Mouse (Mus musculus): Measurements from ENCODE around the gene Gjb1.

The Gjb1 gene

DNA sequence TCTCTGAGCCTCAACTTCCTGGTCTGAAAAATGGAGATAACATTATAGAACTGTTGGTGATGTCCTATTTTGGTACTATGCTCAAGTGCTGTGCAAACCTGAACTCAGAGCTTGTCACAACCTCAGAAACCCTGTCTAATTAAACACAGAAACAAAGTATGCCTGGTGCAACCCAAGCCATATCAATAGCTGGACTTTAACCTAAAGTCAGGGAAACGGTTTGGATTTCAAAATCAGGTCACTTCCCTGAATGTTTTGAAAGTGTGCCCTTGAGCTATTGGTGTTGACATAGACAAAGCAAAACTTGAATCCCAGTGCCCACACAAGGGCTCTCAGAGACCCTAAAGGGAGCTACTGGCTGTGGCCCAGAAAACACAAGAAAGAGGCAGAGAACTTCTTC, 3.6 kb downstream of the Gjb1 start:
- no peaks in the 10 kb centered on the region for H3K27me3 ChIP-seq (ENCODE audit: control insufficient read depth, insufficient read depth, low read length, poor library complexity, severe bottlenecking)
- no peak for DNase-seq (ENCODE audit: low read depth, low spot score)

DNA sequence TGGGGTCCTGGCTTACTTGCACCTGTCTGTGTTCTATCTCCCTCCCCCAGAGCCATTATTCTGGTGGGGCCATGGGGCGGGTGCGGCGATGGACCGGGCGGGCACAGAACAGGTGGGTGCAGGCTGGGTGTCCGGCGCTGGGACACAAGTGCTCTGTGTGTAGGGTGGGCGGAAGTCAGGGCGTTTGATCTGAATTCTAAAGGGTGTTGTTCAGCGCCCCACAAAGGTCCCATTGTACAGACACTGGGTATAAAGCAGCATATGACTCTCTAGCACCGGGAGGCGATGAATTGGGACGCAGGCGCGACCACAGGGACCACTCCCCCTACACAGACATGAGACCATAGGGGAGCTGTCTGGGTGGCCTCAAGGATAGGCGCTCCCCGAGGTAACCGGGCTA, 7.3 kb downstream of the Gjb1 start:
- H3K27me3 ChIP-seq (ENCODE audit: control insufficient read depth, insufficient read depth, low read length, poor library complexity, severe bottlenecking) = no peaks in the 10 kb centered on the region
- H3K36me3 ChIP-seq (ENCODE audit: control insufficient read depth, insufficient read depth, low read length, poor library complexity, severe bottlenecking) = no peaks in the 10 kb centered on the region
- no peak for DNase-seq (ENCODE audit: low read depth, low spot score)

More for the DNA sequence above, 3.6 kb downstream of the Gjb1 start:
- no peaks in the 10 kb centered on the region for H3K36me3 ChIP-seq (ENCODE audit: control insufficient read depth, insufficient read depth, low read length, poor library complexity, severe bottlenecking)

GRCm38 (mm10) chrX:101384439-101385137, 8.4 kb downstream of the Gjb1 start:
- Histone ChIP-seq H3K36me3 (ENCODE audit: control insufficient read depth, insufficient read depth, low read length, poor library complexity, severe bottlenecking) (no peaks in the 10 kb centered on the region), H3K27me3 (ENCODE audit: control insufficient read depth, insufficient read depth, low read length, poor library complexity, severe bottlenecking) (no peaks in the 10 kb centered on the region)
- DNase-seq (ENCODE audit: low read depth, low spot score) = no peak

DNA sequence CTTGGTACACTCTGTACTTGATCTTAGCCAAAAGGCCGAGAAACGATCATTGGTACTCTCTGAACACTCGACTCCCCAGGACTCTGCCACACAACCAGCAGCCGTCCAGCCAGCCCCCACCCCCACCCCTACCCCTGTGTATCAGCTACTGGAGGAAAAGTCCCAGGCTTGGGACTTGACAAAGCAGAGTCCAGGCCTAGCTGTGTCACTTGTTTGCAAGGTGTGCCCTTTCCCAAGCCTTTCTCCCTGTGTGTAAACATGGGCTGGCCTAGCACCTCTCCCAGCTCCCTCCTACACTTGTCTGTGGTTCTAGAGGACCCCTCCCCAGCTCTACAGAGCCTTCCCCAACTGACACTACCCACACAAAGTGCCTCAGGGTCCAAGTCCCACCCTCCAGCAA, 10.0 kb downstream of the Gjb1 start:
- H3K36me3 ChIP-seq (ENCODE audit: control insufficient read depth, insufficient read depth, low read length, poor library complexity, severe bottlenecking) = no peaks in the 10 kb centered on the region
- DNase-seq (ENCODE audit: low read depth, low spot score) = no peak
- H3K27me3 ChIP-seq (ENCODE audit: control insufficient read depth, insufficient read depth, low read length, poor library complexity, severe bottlenecking) = no peaks in the 10 kb centered on the region

- Histone ChIP-seq H3K36me3 (ENCODE audit: control insufficient read depth, insufficient read depth, low read length, poor library complexity, severe bottlenecking) (no peaks in the 10 kb centered on the region), H3K27me3 (ENCODE audit: control insufficient read depth, insufficient read depth, low read length, poor library complexity, severe bottlenecking) (no peaks in the 10 kb centered on the region)
- DNase-seq (ENCODE audit: low read depth, low spot score) = no peak
These were observed 12.8 kb downstream of the Gjb1 start for GRCm38 (mm10) chrX:101388866-101389537.

DNA sequence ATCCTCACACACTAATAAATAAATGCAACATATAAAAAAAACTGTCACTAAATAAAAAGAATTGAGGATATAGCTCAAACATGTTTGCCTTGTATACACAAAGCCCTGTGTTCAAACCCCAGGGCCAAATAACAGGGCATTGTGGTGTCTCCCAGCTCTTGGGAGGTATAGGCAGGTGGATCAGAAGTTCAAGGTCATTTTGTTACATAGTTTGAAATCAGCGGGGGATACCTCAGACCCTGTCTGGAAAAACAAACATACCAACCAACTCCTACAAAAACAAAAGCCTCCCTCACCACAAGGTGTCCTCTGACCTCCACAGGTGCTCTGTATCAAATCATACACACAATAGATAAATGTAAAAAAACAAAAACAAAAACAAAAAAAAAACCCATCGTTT, 18.2 kb downstream of the Gjb1 start:
- H3K36me3 ChIP-seq (ENCODE audit: control insufficient read depth, insufficient read depth, low read length, poor library complexity, severe bottlenecking) = no peaks in the 10 kb centered on the region

DNA sequence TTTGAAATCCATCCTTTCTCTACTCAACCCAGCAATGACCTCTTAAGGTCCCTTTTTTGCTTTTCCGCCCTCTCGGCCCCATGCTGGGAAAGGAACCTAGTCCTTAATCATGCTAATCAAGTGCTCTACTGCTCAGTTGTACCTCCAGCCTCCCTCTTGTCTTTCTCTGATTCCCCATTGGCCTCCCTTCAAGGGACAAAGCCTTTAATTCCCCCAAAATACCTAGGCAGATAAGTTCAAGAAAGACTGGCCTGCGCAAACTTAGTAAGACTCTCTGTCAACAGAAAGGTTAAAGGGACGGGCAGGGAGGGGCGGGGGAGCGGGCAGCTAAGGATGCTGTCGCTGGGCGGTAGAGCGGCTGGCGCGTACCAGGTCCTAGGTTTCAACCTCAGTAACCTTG, 20.3 kb downstream of the Gjb1 start:
- Histone ChIP-seq H3K27me3 (ENCODE audit: control insufficient read depth, insufficient read depth, low read length, poor library complexity, severe bottlenecking) (no peaks in the 10 kb centered on the region), H3K36me3 (ENCODE audit: control insufficient read depth, insufficient read depth, low read length, poor library complexity, severe bottlenecking) (no peaks in the 10 kb centered on the region)
- no peak for DNase-seq (ENCODE audit: low read depth, low spot score)

More for the DNA sequence above, 18.2 kb downstream of the Gjb1 start:
- H3K27me3 ChIP-seq (ENCODE audit: control insufficient read depth, insufficient read depth, low read length, poor library complexity, severe bottlenecking) = no peaks in the 10 kb centered on the region
- no peak for DNase-seq (ENCODE audit: low read depth, low spot score)

DNA sequence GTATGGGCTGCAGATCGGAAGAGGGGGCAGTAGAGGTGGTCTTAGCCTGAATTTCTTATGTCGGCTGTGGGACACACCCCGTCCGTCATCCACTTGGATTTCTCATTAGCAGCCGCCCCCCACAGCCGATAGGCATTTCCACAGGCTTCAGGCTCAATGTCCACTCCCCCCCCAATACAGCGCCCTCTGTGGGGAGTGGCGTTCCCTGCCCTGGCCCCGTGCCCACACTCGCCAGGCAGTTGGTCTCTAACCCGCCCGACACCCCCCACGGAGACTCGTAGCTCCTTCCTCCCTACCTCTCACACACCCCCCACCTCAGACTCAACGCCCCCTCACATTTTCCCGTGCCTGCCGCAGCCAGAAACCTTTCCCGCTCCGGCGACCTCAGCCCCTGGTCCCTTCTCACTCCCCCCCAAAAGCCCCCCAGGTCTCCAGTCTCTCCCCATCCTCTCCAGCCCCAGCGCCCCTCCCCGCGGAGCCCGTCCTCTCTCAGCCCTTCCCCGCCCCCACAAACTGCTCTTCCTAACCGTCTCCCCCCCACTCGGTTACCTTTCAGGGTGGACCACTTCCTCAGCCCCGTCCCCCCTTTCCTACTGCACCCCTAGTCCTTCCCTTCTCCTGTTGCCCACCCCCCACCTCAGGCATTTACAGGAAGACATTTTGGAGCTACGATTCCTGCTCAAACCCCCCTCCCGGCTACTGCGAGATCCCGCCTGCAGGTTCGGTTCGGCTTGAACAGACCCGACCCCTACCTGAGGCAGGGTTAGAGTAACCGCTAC, 43.0 kb downstream of the Gjb1 start:
- DNase-seq (ENCODE audit: low read depth, low spot score) = peak; percentile 47
- Histone ChIP-seq H3K27me3 (ENCODE audit: control insufficient read depth, insufficient read depth, low read length, poor library complexity, severe bottlenecking) (no peaks in the 10 kb centered on the region), H3K36me3 (ENCODE audit: control insufficient read depth, insufficient read depth, low read length, poor library complexity, severe bottlenecking) (no peaks in the 10 kb centered on the region)

DNA sequence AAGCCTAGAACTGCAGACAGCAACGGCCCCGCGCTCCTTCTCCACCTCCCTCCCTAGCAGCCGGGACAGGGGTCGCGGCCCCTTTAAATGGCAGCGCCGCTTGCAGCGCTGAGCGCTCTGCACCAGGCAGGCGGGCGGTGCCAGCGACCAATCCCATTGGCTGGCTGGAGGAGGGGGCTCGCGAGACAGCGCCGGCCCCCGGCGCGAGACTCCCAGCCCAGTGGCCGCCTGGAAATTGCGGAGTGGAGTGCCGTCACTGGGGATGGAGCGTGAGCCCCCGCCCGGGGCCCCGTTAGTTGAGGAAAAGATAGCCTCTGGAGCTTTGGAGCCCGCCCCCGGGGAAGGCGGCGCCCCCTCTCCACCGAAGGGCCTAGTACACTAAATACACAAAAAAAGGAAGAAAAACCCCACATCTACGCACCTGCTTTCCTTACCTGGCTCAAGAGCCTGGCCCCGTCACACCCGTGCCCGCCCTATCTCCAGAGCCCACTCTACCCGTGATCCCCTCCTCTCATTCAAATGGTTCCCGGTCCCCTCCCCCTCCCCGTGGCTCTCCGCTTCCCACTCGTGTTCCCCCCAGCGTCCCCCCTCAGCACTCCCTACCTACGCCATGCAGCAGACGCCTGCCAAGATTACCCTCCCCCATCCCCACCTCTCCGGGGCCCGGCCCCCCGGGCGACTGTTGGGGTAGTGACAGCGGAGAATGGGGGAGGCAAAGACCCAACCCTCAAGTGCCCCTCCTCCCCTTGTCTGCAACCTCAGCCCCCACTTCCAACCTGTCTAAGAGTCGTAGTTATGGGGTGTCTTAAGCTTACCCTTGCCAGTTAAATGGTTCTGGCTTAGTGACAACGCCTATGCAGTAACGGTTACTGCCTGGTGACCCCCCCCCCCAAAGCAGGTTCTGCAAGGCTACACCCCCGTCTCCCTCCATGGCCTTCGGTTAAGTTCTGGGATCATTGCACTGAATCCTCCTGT, 43.8 kb downstream of the Gjb1 start:
- Histone ChIP-seq H3K27me3 (ENCODE audit: control insufficient read depth, insufficient read depth, low read length, poor library complexity, severe bottlenecking) (no peaks in the 10 kb centered on the region), H3K36me3 (ENCODE audit: control insufficient read depth, insufficient read depth, low read length, poor library complexity, severe bottlenecking) (no peaks in the 10 kb centered on the region)
- DNase-seq (ENCODE audit: low read depth, low spot score) = peak; percentile 85

DNA sequence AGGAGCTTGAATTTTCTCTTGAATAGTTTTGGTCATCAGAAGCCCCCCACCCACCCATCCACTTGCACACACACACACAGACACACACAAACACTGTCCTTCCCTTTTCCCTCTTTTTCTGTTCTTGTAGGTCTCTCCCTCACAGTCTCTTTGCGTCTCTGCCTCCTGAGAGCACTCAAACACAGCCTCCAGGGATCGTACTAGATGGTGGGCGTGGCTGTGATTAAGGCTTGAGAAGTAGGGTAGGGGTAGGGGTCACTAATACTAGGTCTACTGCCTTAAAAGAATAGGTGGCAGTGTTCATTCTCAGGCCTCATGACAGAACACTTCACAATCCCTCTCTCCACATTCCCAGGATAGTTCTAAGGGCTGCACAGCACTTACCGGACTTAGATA, 44.5 kb downstream of the Gjb1 start, which contains the start of gene Zmym3:
Zmym3 (minus strand) TSS at position 150 of the 396 bp plus-strand sequence.
- H3K27me3 ChIP-seq (ENCODE audit: control insufficient read depth, insufficient read depth, low read length, poor library complexity, severe bottlenecking) = no peaks in the 10 kb centered on the region
- DNase-seq (ENCODE audit: low read depth, low spot score) = no peak

GRCm38 (mm10) chrX:101423462-101423861, 47.3 kb downstream of the Gjb1 start:
- no peaks in the 10 kb centered on the region for H3K27me3 ChIP-seq (ENCODE audit: control insufficient read depth, insufficient read depth, low read length, poor library complexity, severe bottlenecking)
- no peak for DNase-seq (ENCODE audit: low read depth, low spot score)
- H3K36me3 ChIP-seq (ENCODE audit: control insufficient read depth, insufficient read depth, low read length, poor library complexity, severe bottlenecking) = no peaks in the 10 kb centered on the region

More for the DNA sequence above, 44.5 kb downstream of the Gjb1 start, which contains the start of gene Zmym3:
- no peaks in the 10 kb centered on the region for H3K36me3 ChIP-seq (ENCODE audit: control insufficient read depth, insufficient read depth, low read length, poor library complexity, severe bottlenecking)

DNA sequence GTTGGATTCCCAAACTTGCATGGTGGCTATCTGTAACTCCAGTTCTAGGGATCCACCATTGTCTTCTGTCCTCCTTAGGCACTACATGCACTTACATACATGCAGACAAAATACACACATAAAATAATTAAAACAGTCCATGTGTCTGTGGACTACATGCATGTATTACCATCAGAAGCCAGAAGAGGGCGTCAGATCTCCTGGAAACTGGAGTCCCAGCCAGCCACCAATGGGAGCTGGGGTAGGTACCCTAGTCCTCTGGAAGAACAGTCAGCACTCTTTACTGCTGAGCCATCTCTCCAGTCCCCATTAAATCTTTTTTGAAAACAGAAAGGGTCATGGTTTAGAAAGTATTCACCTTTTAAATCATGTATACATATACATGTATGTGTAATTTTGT, 51.6 kb downstream of the Gjb1 start:
- Histone ChIP-seq H3K27me3 (ENCODE audit: control insufficient read depth, insufficient read depth, low read length, poor library complexity, severe bottlenecking) (no peaks in the 10 kb centered on the region), H3K36me3 (ENCODE audit: control insufficient read depth, insufficient read depth, low read length, poor library complexity, severe bottlenecking) (0 out of 2 replicates have a peak, but pooled peaks cover 1% of the 10 kb centered on the region)
- DNase-seq (ENCODE audit: low read depth, low spot score) = peak; percentile 54

DNA sequence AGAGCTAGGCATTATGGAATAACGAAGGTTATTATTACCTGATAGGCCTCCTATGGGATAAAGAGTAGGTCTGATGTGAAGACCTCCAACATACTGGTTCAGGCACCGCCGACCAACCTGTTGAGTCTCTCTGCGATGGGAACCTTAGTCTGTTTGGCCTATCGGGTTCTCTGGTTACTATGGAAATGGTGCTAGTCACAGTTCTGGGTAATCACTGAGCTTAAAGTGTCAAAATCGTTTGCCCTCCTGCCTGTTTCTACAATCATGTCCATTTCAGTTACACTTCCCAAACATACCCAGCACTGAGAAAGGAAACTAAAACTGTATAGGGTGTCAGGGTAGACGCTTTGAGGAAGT, 52.6 kb downstream of the Gjb1 start:
- DNase-seq (ENCODE audit: low read depth, low spot score) = no peak
- Histone ChIP-seq H3K36me3 (ENCODE audit: control insufficient read depth, insufficient read depth, low read length, poor library complexity, severe bottlenecking) (0 out of 2 replicates have a peak, but pooled peaks cover 1% of the 10 kb centered on the region), H3K27me3 (ENCODE audit: control insufficient read depth, insufficient read depth, low read length, poor library complexity, severe bottlenecking) (no peaks in the 10 kb centered on the region)

All from splenic B cell, adult 2 months (primary cell).